Mouse (Mus musculus) gastrocnemius, adult 8-10 months (tissue): Measurements from ENCODE around the gene Ghr. TPM values are rescaled to one million over a fixed set of nuclear protein-coding genes. Genes with fewer than 3 reads are reported as not detected.

ENCODE experiments used
- DNase-seq, 2 experiments: peaks; one replicate each; pipeline ENCODE4 v3.0.0; 2022; ENCODE audit warnings: low spot score in 2 of 2
- total RNA-seq, 4 experiments: library from RNA; stranded (reverse); gene quantifications; 2 replicates each; pipeline ENCODE4 v1.2.4; 2022

Ghr gene
- total RNA-seq, 4 experiments from 2014 or later = 154 to 205 (median 183) TPM

- no peak for DNase-seq
These were observed 46.9 kb downstream of the Ghr start for GRCm38 (mm10) chr15:3536309-3536900.

GRCm38 (mm10) chr15:3514027-3514426, 69.3 kb downstream of the Ghr start:
- no peak for DNase-seq

- no peak for DNase-seq
These were observed 70.9 kb downstream of the Ghr start for GRCm38 (mm10) chr15:3512380-3512779.

GRCm38 (mm10) chr15:3511639-3512171, 71.6 kb downstream of the Ghr start:
- no peak for DNase-seq

GRCm38 (mm10) chr15:3509089-3509488, 74.2 kb downstream of the Ghr start:
- peak; percentile 78 to 86 for DNase-seq

GRCm38 (mm10) chr15:3507329-3507728, 76.0 kb downstream of the Ghr start:
- DNase-seq = no peak

- DNase-seq = no peak
These were observed 78.6 kb downstream of the Ghr start for GRCm38 (mm10) chr15:3504700-3505099.

- no peak for DNase-seq
These were observed 81.6 kb downstream of the Ghr start for GRCm38 (mm10) chr15:3501683-3502082.

- no peak for DNase-seq
These were observed 84.3 kb downstream of the Ghr start for GRCm38 (mm10) chr15:3499020-3499419.

- DNase-seq = no peak
These were observed 85.2 kb downstream of the Ghr start for GRCm38 (mm10) chr15:3497946-3498580.

GRCm38 (mm10) chr15:3490868-3491267, 92.4 kb downstream of the Ghr start:
- no peak for DNase-seq

GRCm38 (mm10) chr15:3490011-3490410, 93.3 kb downstream of the Ghr start:
- DNase-seq = no peak

GRCm38 (mm10) chr15:3489180-3489579, 94.1 kb downstream of the Ghr start:
- DNase-seq = no peak

GRCm38 (mm10) chr15:3488601-3489000, 94.7 kb downstream of the Ghr start:
- DNase-seq = no peak

- peak; percentile 17 to 51 for DNase-seq
These were observed 96.6 kb downstream of the Ghr start for GRCm38 (mm10) chr15:3486691-3487090.

- no peak for DNase-seq
These were observed 97.9 kb downstream of the Ghr start for GRCm38 (mm10) chr15:3485367-3485766.

- DNase-seq = no peak
These were observed 99.8 kb downstream of the Ghr start for GRCm38 (mm10) chr15:3483451-3483850.

GRCm38 (mm10) chr15:3469230-3469629, 114.1 kb downstream of the Ghr start:
- peak; percentile 68 to 77 for DNase-seq

- DNase-seq = no peak
These were observed 116.7 kb downstream of the Ghr start for GRCm38 (mm10) chr15:3466608-3467007.

GRCm38 (mm10) chr15:3464754-3465153, 118.5 kb downstream of the Ghr start:
- DNase-seq = peak; percentile 40 to 69

GRCm38 (mm10) chr15:3456543-3456942, 126.7 kb downstream of the Ghr start:
- no peak for DNase-seq

GRCm38 (mm10) chr15:3455572-3455971, 127.7 kb downstream of the Ghr start:
- DNase-seq = no peak
